Mouse (Mus musculus) ZHBTc4 (cell line): ENCODE measurements at regions not wholly inside any gene's neighbourhood (a gene's known extent, or its start where the extent isn't known, plus 50 kb on each side); places are given as distances from the start of the nearest gene placed in this dataset.
"Not testable (repeated sequence)": the region's sequence is repeated elsewhere in the genome, so short reads cannot be mapped to it uniquely, and the experiment has no call there.

Source experiments
- DNase-seq: peaks from one replicate; pipeline ENCODE4 v3.0.0-alpha.2; 2011; ENCODE audit warnings: low read depth, low spot score

- not testable (repeated sequence) for DNase-seq
Observed at GRCm38 (mm10) chr14:66484751-66485150, 475.7 kb upstream of the Gulo start.

GRCm38 (mm10) chr14:66479181-66479580 is 470.2 kb upstream of the Gulo start:
- no peak for DNase-seq

- DNase-seq = no peak
Observed at GRCm38 (mm10) chr14:66478562-66478961, 469.6 kb upstream of the Gulo start.

- peak; percentile 18 for DNase-seq
Observed at GRCm38 (mm10) chr14:66475026-66475425, 466.0 kb upstream of the Gulo start.

- DNase-seq = no peak
Observed at GRCm38 (mm10) chr14:66473251-66473550, 464.2 kb upstream of the Gulo start.

- DNase-seq = no peak
Observed at GRCm38 (mm10) chr14:66472537-66473250, 463.7 kb upstream of the Gulo start.

GRCm38 (mm10) chr14:66462081-66462480 is 453.1 kb upstream of the Gulo start:
- no peak for DNase-seq

- DNase-seq = no peak
Observed at GRCm38 (mm10) chr14:66460795-66461194, 451.8 kb upstream of the Gulo start.

GRCm38 (mm10) chr14:66458696-66459095 is 449.7 kb upstream of the Gulo start:
- no peak for DNase-seq

- no peak for DNase-seq
Observed at GRCm38 (mm10) chr14:66457300-66457699, 448.3 kb upstream of the Gulo start.

- peak; percentile 10 for DNase-seq
Observed at GRCm38 (mm10) chr14:66452828-66453227, 443.8 kb upstream of the Gulo start.

- DNase-seq = no peak
Observed at GRCm38 (mm10) chr14:66450351-66450750, 441.3 kb upstream of the Gulo start.

GRCm38 (mm10) chr14:66442576-66442975 is 433.6 kb upstream of the Gulo start:
- DNase-seq = no peak

- DNase-seq = no peak
Observed at GRCm38 (mm10) chr14:66441825-66442224, 432.8 kb upstream of the Gulo start.

GRCm38 (mm10) chr14:66438572-66438971 is 429.6 kb upstream of the Gulo start:
- no peak for DNase-seq

- DNase-seq = no peak
Observed at GRCm38 (mm10) chr14:66438001-66438400, 429.0 kb upstream of the Gulo start.

- no peak for DNase-seq
Observed at GRCm38 (mm10) chr14:66431630-66432029, 422.6 kb upstream of the Gulo start.

GRCm38 (mm10) chr14:66424141-66424540 is 415.1 kb upstream of the Gulo start:
- DNase-seq = no peak
